ENCODE assay signal across 9 mouse cellular contexts in genomic region chr4:43519956-43520355, GRCm38 (mm10). TPM values are rescaled to one million over a fixed set of nuclear protein-coding genes. Genes with fewer than 3 reads are reported as not detected.
A peak's percentile ranks its signal among the peaks of the same experiment; 100 is the strongest.
DNase-seq lines count a peak whose midpoint lies in the region; ATAC-seq lines count a peak whose summit lies in the region.
"Had no signal": no experiment of that assay in that cellular context is flagged by ENCODE, and none has a peak within 500 bp of the region (broad histone marks: within the 10 kb centered on the region; RNA-seq: fewer than 3 reads in every experiment).

No protein-coding gene starts in this region.

- peak overlapping the region; percentile 1 for H3K4me3 ChIP-seq in intestine, embryonic 14.5 days (ENCODE audit: low read depth, low read length)
- H3K4me3 ChIP-seq: megakaryocyte, embryonic 14.5 days had no signal

- H3K4me2 ChIP-seq in intestine, embryonic 14.5 days (ENCODE audit: low read length): peak overlapping the region; percentile 71

- no peak overlapping the region for H3K27ac ChIP-seq in intestine, embryonic 14.5 days (ENCODE audit: low read depth)

- DNase-seq in adipocyte (ENCODE audit: low spot score): peak; percentile 88
- DNase-seq in embryo, embryonic 11 days: peak; percentile 88
- DNase-seq in gastrocnemius, postnatal 4 days (ENCODE audit: low spot score in 2 of 2): peak; percentile 75 to 84
- peak; percentile 100 for DNase-seq in intestine, embryonic 14.5 days (ENCODE audit: low spot score)
- DNase-seq in left cerebral cortex, adult 9 months (ENCODE audit: low spot score in 2 of 2): peak; percentile 61 to 88
- DNase-seq in right cerebral cortex, adult 18-20 months: peak; percentile 85
- peak; percentile 78 to 80 for DNase-seq in urinary bladder, adult 18-20 months (ENCODE audit: low spot score in 2 of 2)

- H3K9me3 ChIP-seq in intestine, embryonic 14.5 days (ENCODE audit: control insufficient read depth, low read length): no peaks in the 10 kb centered on the region
- H3K9me3 ChIP-seq: megakaryocyte, embryonic 14.5 days had no signal

- 12% methylated on average over 6 of the region's 6 CpGs for WGBS in intestine, embryonic 14.5 days

- H3K9ac ChIP-seq in intestine, embryonic 14.5 days (ENCODE audit: low read length): no peak overlapping the region

- H3K36me3 ChIP-seq in intestine, embryonic 14.5 days (ENCODE audit: control insufficient read depth, insufficient read depth, low read length): peaks cover 33% of the 10 kb centered on the region

- no peaks in the 10 kb centered on the region for H3K27me3 ChIP-seq in intestine, embryonic 14.5 days (replicated peaks; ENCODE audit: control insufficient read depth, insufficient read depth, low read length)

- peaks cover 23% of the 10 kb centered on the region for H3K4me1 ChIP-seq in intestine, embryonic 14.5 days (replicated peaks; ENCODE audit: control insufficient read depth, insufficient read depth, low read length)

- ATAC-seq in intestine, embryonic 14.5 days (replicated peaks; ENCODE audit: low FRiP score, low TSS enrichment, low read depth): peak; percentile 29; the same call in 1 of the 2 replicates
- ATAC-seq in megakaryocyte, adult 5-6 weeks (ENCODE audit: poor library complexity, severe bottlenecking): peak; percentile 69

RNA-seq across cellular contexts. Expression of gene Tpm2, which starts 3.6 kb away (rescaled TPM):
- 1,000 to 10,000 TPM; 9,033 to 9,337 TPM for total RNA-seq in gastrocnemius, postnatal 4 days (2021)
- polyA plus RNA-seq in intestine, embryonic 14.5 days (2014; fragmentation: Nextera tagmentation; extraction: Ambion mirVana): 516 and 574 TPM in 2 replicates
- 0.11 TPM in 1 of 2 replicates, not detected in the other for total RNA-seq in megakaryocyte, adult 5-6 weeks (2015)
- total RNA-seq in megakaryocyte, adult 5-6 weeks (2017): 0.11 and 0.33 TPM in 2 replicates

RNA-seq across cellular contexts. Expression of gene Car9, which starts 13.2 kb away (rescaled TPM):
- 1 to 10 TPM; 1.2 to 3.1 TPM for total RNA-seq in gastrocnemius, postnatal 4 days (2021)
- polyA plus RNA-seq in intestine, embryonic 14.5 days (2014; fragmentation: Nextera tagmentation; extraction: Ambion mirVana): 4.0 and 9.4 TPM in 2 replicates
- 3.0 and 3.5 TPM in 2 replicates for total RNA-seq in megakaryocyte, adult 5-6 weeks (2015)
- 0.41 and 1.1 TPM in 2 replicates for total RNA-seq in megakaryocyte, adult 5-6 weeks (2017)

RNA-seq across cellular contexts. Expression of gene Arhgef39, which starts 20.5 kb away (rescaled TPM):
- total RNA-seq in gastrocnemius, postnatal 4 days (2021): 1 to 10 TPM; 7.9 to 8.9 TPM
- 42.5 and 47.6 TPM in 2 replicates for polyA plus RNA-seq in intestine, embryonic 14.5 days (2014; fragmentation: Nextera tagmentation; extraction: Ambion mirVana)
- total RNA-seq in megakaryocyte, adult 5-6 weeks (2015): 54.6 and 60.0 TPM in 2 replicates
- 52.3 and 54.1 TPM in 2 replicates for total RNA-seq in megakaryocyte, adult 5-6 weeks (2017)

RNA-seq across cellular contexts. Expression of gene Ccdc107, which starts 27.3 kb away (rescaled TPM):
- 10 to 100 TPM; 23.3 to 28.6 TPM for total RNA-seq in gastrocnemius, postnatal 4 days (2021)
- 109 and 128 TPM in 2 replicates for polyA plus RNA-seq in intestine, embryonic 14.5 days (2014; fragmentation: Nextera tagmentation; extraction: Ambion mirVana)
- 16.7 and 17.5 TPM in 2 replicates for total RNA-seq in megakaryocyte, adult 5-6 weeks (2015)
- 23.6 and 32.6 TPM in 2 replicates for total RNA-seq in megakaryocyte, adult 5-6 weeks (2017)

RNA-seq across cellular contexts. Expression of gene Sit1, which starts 36.4 kb away (rescaled TPM):
- not detected for total RNA-seq in gastrocnemius, postnatal 4 days (2021)
- not detected in 2 replicates for polyA plus RNA-seq in intestine, embryonic 14.5 days (2014; fragmentation: Nextera tagmentation; extraction: Ambion mirVana)
- not detected in 2 replicates for total RNA-seq in megakaryocyte, adult 5-6 weeks (2015)
- total RNA-seq in megakaryocyte, adult 5-6 weeks (2017): 0.77 TPM in 1 of 2 replicates, not detected in the other

Comparison
In these comparisons a context has a peak if more than half of its experiments do, and no peak if none do; other contexts are left out.
1. RNA of gene Tpm2, which starts 3.6 kb away (total RNA-seq): 9,033 to 9,337 TPM in gastrocnemius, postnatal 4 days; 0.11 to 0.33 TPM in megakaryocyte, adult 5-6 weeks; every median in the first group is over 1,000 times any median in the second.
2. RNA of gene Arhgef39, which starts 20.5 kb away (total RNA-seq): 52.3 to 60.0 TPM in megakaryocyte, adult 5-6 weeks; 7.9 to 8.9 TPM in gastrocnemius, postnatal 4 days; every median in the first group is over 4 times any median in the second.
3. Peak in every context shown above with its lines, with median percentiles within 50 percentile points of each other: DNase-seq.